Mouse (Mus musculus) cortical plate, adult 2 months (tissue): ENCODE results near the gene Sncg.

ENCODE experiments used
- CTCF ChIP-seq: fragments of 200-500 bp; IDR thresholded peaks from 2 replicates; pipeline ENCODE4 v1.5.1; 2011; ENCODE audit warnings: mild to moderate bottlenecking, control low read depth, low read length; ENCODE audit not compliant: insufficient read depth; ENCODE audit errors: extremely low read depth
- POLR2A ChIP-seq: fragments of 200-500 bp; IDR thresholded peaks from 2 replicates; pipeline ENCODE4 v1.6.1; 2011; ENCODE audit warnings: mild to moderate bottlenecking, low read length, control low read depth; ENCODE audit not compliant: insufficient read depth; ENCODE audit errors: extremely low read depth

DNA sequence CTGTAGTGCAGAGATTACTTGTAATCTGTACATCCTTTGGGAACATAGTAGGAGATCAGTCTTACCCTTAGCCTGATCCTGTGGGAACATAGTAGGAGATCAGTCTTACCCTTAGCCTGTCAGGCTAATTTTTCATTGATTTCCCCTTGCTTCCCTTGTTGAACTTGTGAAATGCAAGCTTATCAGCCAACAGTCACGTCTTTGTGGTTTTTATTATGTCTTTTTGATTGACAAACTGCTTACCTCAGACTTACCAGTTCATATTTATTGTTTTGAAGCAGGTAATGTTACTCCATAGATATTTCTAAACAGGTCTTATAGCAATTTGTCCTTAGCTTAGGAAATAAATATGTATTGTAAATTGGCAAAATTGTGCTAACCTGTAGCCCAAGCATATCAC is 47.0 kb downstream of the Sncg start:
- TF ChIP-seq CTCF (no peak), POLR2A (no peak)
